Mouse (Mus musculus): Measurements from ENCODE around the gene Clasp1.

The Clasp1 gene

DNA sequence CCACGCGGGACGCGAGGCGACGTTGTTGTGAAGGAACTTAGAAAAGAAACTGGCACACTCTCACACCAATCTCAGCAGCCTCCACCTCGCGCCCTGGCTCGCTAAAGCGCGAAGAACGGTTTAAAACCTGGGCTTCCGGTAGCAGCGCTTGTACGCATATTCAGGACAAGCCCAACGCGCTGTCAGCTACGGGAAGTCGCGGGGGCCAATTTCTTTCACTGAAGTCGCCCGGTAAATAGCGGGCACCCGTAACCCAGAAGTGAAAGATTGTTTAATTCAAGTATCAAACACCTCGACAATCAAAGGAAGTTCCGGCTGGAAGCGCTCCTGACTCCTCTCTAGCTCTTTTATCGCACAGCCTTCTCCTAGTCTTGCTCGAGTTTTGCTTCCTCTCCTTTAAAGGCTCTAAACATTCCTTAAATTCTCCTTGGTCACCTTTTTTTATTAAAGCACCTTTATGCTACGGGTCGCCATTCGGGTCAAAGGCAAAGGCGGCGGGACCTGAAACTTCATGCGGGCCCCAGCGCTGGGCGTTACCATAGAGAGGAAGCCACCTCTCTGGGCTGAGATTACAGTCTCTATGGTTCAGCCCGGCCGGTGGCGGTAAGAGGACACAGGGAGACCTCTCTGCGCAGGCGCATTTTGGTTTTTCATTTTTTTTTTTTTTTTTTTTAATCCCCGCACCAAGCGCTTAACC, at the start of gene Clasp1:
TSS of gene Clasp1 (plus strand) at position 302 of the 697 bp plus-strand sequence.
- DNase-seq (ENCODE audit: low spot score) = peak; percentile 90

DNA sequence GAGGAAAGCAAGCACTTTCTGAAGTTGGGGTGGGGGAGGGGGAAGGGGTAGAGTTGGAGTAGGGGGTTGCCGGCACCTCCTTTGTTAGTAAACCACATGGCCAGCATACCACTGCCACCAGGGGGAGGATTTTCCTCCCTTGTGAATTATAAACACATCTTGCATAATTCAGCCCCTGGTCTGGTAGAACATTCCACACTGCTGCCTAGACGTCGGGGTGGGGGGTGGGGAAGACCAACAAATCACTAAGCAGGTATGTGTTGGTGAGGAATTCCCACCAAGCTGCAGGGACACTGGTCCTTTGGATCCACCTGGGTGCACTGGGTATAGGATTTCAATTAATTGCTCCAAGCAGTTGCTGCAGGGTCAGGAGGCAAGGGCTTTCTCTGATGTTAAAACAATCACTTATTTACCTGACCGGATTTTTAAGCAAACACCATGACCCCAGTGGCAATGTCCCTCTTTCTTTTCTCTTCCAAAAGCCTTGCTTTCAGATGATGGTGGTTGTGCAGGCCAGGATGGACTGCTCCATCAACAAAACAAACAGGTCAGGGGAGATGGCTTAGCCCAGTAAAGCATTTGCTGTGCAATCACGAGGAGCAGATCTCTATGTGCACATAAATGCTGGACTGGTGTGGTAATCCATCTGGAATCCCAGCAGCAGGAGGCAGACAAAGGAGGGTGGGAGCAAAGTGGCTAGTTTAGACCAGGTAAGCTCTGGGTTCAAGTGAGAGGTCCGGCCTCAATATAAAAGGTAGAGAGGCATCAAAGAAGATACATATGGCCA, 45.0 kb upstream of the Clasp1 start:
- DNase-seq (ENCODE audit: low spot score) = no peak

DNA sequence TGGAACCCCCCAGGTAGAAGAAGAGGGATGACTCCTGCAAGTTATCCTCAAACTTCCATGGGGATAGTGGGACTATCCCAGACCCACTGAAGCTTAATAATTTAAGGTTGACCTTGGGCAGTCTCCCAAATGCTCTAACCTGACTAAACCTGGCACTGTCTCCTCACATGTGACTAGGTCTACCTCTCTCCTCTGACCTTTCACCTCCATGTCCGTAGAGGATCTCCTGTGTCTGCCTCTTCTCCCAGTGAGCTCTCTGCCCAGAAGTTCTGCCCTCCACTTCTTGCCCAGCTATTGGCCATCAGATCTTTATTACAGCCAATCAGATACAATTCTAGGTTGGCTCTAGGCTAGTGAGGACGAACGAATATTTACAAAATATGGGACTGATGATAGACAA, 38.9 kb upstream of the Clasp1 start:
- DNase-seq (ENCODE audit: low spot score) = no peak

DNA sequence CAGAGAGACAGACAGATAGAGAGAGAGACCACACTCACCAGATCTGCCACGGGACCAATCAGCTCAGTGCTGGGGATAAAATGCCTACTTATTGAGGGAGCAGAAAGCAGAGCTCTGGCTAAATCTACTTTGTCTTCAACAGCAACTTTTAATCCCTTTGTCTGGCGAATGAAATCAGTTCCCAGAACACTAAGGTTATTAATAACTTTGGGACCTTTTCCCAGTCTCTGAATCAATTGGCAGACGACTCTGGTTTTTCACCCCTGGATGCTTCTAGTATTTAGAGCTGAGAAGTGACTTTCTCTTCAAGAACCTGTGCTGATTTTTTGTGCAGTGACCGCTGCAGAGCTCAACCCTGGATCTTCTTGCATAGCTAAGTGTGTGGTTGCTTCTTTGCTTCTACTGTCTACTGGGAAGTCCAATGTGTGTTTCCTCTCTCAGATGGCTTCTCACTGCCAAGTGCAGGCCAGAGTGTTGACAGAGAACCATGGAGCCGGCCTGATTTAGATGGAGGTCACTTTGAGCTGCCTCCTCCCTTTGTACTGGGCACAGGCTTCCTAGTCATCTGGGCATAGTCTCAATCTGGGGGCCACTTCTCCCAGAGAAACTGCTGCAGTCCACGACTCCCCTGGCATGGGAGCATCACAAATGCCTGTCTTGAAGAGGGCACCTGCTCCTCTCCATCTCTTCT, 29.6 kb upstream of the Clasp1 start:
- peak; percentile 9 for DNase-seq (ENCODE audit: low spot score)

DNA sequence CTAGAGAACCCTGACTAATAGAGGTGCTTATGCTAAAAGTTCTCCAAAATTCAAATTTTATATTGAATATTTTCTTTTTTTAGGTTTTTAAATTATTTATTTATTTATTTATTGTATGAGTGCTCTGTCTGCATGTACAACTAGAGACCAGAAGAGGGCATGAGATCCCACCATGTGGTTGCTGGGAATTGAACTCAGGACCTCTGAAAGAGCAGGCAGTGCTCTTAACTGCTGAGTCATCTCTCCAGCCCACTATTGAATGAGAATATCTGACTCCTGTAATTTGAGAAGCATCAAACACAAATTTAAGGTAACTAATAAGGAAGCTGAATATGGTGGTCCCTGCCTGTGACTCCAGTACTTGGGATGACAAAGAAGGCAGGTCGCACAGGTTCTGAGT, 20.9 kb upstream of the Clasp1 start:
- no peak for DNase-seq (ENCODE audit: low spot score)

DNA sequence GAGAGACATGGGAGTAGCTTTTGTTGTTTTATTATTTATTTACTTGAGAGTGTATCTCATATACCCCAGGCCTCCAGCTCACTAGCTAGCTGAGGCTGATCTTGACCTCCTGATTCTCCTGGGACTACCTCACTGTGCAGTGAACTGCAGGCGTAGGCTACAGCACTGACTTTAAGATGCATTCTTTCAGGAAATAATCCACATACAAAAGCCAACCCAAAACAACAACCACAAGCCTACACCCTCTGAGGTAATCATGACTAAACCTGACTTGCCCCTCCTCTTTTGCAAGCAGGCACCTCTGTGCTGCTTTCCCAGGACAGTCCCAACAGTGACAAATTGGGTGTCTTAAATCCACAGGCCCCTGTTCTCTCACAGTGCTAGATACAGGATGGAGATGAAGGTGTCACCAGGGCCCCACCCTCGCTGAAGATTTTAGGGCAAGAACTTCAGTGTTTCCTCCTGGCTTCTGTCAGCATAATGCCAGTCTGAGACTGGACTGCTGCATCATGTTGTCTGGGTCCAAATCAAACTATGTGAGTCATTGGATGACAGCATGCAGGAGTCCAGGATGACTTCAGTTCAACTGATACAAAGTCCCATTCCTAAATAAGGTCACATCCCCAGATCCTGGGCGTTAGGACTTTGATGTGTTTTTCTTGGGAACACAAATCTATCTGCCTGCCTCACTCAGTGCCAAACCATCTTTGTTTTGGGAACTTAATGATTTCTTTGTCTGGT, 20.0 kb upstream of the Clasp1 start:
- no peak for DNase-seq (ENCODE audit: low spot score)

DNA sequence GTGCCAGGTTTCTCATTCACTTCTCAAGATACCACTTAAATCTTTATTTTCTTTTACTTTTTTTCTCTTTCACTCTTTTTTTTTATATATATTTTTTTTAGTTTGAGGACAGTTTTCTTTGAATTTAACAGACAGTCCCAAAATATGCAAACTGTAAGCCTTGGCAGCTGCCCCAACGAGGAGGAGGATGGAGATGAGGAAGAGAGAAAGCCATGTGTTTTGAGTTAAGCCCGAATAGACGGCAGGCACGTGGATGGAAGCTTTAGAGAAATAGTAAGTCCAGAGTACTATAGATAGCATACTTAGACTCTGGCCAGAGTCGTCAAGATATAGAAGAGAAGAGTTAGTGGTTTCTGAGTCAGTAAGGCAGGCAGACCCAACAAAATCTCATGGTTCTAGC, 11.1 kb upstream of the Clasp1 start:
- no peak for DNase-seq (ENCODE audit: low spot score)

DNA sequence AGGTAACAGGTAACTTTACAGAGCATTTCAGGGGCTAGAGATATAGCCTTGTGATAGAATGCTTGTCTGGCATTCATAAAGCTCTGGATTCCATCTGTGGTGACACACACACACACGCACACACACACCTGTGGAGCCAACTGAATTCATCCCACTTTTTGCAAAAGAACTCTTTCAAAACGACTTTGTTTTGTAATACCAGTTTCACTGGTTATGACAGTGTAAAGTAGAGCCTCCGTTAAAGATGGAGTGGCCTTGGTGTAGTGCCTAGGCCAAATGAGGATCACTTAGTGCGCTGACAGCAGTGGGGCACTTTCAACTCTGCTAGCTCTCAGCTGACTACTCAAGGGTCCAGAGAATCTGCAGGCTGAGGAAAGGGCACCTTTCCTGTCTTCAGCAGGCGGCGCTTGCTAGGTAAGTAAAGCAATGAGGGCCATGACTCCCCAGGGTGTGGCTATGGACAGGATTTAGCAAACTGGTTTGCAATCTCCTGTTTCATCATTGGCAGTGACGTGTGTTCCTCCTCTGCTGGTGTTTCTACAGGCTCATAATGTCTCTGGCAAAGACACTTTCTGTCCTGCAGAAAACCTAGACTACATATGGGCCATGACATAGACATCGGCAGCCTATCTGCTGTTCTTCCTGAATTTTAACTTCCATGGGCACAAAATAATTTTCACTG, 8.6 kb upstream of the Clasp1 start:
- no peak for DNase-seq (ENCODE audit: low spot score)

DNA sequence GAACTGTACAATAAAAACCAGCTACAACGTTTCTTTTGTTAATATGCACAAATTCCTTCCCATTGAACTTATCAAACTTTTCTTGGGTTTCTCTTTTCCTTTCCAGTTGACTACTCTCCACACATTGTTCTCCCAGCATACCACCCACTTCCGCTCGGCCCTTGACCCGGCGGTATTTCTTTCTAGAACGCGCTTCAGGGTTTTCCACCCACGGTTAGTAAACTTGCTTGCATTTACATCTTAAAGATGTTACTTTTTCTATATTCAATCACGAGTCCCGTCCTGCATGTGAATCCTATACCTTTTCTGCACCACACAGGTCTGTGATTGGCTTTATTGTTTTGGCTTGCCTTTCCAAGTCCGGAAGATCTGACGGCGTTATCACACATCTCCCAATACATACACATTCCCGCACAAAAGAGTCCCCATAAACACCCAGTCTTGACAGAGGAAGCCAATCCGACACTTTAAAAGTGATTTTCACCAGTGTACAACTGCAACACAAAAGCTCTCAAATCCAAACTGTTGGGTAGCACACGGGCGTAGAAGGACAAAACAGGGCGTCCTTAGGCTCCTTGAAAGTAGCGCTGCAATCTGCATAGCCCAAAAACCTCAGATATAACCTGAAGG, 616 bp upstream of the Clasp1 start:
- peak; percentile 41 for DNase-seq (ENCODE audit: low spot score)

DNA sequence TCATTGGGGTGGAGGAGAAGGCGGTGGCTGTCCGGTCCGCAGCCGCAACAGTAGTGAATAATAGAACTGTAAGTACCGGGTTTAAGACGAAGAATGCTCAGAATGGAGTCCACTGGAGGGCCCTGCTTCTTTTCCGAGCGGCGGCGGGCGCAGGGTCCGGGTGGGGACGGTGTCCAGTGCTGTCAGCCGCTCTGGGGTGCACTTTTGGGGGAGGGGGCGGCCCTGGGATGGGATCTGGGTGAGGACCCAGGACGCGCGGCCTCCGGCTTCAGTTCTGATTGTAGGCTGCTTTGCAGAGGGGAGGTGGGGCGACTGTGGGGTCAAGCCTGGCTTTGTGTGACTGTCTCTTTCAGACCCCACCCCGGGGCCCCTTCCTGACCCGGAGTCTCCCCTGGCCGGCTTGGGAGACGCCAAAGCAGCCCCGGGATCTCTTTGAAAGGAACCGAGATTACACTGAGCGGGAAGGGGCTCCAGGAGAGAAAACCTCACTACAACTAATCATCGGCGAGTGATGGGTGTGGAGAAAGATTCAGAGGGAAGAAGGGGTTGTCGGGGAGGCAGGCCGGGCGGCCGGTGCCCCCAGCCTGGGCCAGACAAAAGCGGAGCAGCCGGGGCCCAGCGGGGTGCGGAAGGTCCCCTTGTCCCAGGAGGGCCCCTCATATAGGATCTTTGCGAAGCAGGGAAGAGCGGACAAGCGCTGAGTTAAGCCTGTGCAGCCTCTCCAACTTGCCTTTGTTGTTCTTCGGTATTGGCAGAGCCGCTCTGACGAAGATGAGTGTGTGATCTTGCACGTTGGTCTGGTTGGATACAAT, 802 bp downstream of the Clasp1 start:
- DNase-seq (ENCODE audit: low spot score) = peak; percentile 16

DNA sequence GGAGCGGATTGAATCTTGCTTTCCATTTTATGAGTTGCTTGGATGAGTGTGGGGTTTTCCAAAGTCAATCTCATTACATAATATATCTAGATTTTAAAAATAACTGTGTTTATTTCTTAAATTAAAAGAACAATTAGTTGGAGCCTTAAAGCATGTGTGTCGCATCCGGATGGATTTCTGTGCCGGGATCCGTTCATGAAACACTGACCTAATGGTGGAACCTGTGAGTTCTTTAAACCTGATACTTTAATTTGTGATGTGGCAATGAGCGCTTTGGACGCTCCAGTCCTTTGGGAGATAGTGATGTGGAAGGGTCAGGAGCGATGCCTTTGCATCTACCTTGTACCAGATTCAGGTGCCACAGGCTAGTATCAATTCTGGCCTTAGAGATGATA, 1.4 kb downstream of the Clasp1 start:
- DNase-seq (ENCODE audit: low spot score) = no peak

DNA sequence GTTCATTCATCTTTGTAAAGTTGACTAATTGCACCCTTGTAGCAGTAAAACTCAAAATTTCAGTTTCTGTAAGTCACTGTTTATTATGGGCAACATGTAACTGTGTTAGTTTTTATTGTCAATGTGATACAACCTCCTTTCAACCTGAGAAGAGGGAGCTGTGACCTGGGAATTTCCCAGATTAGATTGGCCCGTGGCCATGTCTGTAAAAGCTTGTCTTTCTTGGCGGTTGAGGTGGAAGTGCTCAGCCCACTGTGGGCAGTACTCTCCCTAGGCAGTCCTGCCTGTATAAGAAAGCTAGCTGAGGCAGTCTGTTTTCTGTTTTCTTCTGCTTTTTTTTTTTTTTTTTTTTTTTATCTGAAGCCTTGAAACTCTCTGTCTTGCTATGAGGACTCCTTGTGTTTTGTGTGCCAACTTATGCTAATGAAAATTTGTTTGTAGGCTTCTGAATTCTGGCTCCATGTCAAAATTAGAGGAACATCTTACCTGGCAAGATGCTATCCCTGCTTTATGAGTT, 2.1 kb downstream of the Clasp1 start:
- no peak for DNase-seq (ENCODE audit: low spot score)

DNA sequence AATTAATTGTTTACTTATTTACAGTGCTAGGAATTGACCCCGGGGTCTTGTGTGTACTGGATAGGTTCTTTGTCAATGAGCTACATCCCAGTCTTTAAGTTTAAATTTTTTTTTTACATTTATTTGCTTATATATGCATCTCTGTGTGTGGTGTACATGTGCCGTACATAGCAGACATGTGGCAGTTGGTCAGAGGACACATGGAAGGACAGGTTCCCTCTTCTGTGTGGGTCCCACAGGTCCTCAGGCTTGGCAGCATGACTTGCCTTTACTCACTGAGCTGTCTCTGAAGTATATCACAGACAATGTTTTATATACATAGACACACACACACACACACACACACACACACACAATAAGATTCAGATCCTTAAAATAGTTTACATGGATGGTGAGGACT, 3.4 kb downstream of the Clasp1 start:
- DNase-seq (ENCODE audit: low spot score) = no peak

DNA sequence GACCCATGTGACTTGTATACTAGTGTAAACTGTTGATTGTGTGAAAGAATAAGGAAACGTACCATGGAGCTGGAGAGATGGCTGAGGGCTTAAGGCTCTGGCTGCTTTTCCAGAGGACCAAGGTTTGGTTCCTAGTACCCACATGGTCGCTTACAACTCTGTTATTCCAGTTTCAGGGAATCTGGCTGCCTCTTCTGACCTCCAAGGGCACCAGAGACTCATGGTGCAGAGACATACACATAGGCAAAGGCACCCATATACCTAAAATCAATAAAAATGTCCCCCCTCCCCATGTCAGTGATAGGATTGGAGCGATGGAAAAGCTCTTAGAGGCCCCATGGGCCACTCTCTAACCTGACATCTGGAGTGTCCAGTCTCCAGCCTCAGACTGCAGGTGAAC, 5.1 kb downstream of the Clasp1 start:
- no peak for DNase-seq (ENCODE audit: low spot score)

DNA sequence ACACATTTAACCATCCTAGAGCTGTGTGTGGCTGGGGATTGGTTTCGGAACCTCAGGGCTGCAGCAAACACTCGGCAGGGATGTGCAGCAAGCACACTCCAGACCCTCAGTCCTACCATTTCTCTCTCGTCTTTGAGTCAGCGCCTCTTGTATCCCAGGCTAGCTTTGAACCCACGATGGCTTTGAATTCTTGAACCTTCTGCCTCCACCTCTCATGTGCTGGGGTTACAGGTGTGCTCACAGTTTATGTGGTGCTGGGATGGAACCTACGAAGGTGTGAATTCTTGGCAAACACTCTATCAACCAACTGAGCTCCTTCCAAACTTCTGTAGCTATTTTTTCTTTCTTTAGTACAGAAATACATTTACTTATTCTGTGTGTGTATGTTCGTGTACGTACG, 9.0 kb downstream of the Clasp1 start:
- no peak for DNase-seq (ENCODE audit: low spot score)

DNA sequence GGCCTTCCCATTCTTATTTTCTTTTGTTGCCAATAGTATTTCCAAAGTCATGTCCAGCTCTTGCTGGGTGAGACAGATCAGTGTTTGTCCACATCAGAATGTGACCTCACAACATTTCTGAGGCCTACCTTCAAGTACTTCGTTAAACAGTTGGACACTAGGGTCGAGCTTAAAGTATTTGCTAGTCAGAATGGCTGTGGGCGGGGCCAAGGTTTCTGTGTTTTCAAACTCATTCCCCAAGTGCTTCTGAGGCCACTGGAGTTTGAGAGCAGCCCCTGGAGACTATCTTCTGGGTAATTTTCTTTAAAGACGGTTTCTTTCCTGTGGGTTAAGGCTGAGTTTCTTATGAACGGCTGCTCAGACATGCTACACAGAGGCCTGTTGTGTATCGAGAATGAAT, 9.7 kb downstream of the Clasp1 start:
- DNase-seq (ENCODE audit: low spot score) = no peak

DNA sequence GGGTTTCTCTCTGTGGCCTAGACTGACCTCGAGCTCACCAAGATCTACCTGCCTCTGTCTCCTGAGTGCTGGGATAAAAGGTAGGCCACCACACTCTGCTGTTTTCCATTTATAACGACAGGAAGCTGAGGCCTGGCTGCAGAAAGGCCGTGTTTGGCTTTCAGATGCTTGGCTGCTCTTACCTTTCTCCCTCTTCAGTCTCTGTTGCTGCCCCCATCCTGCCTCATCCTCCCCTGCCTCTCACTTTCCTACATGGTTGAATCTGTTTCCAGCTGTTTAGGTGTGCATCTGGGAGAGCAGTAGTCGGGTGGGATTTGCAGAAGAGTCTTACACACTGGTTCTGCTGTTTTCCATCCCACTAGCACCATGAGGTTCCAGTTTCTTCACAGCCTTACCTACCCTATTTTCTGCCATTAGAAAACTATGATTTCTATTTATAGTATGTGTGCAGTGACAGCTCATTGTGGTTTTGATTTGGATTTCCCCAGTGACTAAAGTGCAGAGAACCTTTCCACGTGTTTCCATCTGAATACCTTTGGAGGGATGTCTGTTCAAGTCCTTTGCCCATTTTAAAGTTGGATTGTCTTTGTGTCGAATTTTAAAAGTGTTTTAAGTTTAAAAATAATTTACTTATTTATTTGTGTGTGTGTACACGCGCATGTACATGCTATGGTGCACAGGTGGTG, 10.9 kb downstream of the Clasp1 start:
- DNase-seq (ENCODE audit: low spot score) = no peak

DNA sequence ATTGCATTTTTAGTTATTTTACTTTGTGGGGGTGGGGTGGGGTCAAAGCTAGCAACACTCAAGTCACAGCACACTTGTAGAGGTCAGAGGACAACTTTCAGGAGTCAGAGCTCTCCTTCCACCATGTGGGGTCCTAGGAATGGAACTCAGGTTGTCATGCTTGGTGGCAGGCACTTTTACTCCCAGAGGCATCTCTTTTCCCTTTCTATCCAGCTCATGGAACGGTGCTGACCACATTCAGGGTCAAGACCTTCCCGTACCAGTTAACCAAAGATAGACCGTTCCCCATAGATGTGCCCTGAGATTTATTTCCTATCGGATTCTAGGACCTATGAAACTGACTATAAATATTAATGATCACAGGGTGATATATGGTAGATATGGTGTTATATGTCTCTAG, 13.1 kb downstream of the Clasp1 start:
- DNase-seq (ENCODE audit: low spot score) = no peak

DNA sequence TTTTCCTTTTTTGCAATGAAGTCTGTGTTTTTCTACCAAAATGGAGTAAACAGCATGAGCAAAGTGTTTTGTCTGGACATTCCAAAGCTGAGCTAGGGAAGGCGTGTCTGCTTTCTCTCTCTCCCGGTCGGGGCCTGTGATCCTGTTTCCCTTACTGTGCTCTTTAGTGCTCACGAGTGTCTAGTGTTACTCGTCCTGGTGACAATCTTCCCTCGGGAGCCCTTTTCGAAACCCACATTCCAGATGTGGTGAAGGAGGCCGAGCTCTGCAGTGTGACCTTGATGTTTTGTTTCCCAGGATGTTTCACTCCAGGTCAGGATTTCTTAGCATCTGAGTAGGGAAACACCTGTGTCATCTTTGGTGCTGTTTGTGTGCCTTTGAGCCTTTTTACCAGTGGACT, 13.7 kb downstream of the Clasp1 start:
- DNase-seq (ENCODE audit: low spot score) = no peak

DNA sequence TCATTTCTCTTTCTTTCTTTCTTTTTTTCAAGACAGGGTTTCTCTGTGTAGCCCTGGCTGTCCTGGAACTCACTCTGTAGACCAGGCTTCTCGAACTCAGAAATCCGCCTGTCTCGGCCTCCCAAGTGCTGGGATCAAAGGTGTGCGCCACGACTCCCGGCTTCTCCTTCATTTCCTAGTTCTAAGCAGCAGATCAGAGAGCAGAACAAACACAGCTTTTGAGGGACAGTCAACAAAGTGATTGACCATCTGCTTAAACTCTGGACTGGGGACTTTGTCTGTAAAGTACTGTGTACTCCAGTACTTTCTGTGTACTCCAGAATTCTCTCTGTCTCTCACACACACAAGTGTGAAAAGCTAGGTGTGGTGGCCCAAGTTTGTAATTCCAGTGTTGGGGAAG, 14.1 kb downstream of the Clasp1 start:
- no peak for DNase-seq (ENCODE audit: low spot score)

Data from layer of hippocampus, adult 9-10 months (tissue).